Mouse (Mus musculus) subcutaneous adipose tissue, adult 2 months (tissue): Measurements from ENCODE around the gene Dnajb8. TPM values are rescaled to one million over a fixed set of nuclear protein-coding genes. Genes with fewer than 3 reads are reported as not detected.

Source experiments
- polyA plus RNA-seq: library from polyadenylated mRNA; depleted of rRNA; stranded (reverse); fragments of >200 nt; gene quantifications from 2 replicates; pipeline ENCODE4 v1.2.3, GENCODE M21; 2012; ENCODE audit warnings: low replicate concordance; rRNA removed

Gene Dnajb8
- not detected in 2 replicates for polyA plus RNA-seq

DNA sequence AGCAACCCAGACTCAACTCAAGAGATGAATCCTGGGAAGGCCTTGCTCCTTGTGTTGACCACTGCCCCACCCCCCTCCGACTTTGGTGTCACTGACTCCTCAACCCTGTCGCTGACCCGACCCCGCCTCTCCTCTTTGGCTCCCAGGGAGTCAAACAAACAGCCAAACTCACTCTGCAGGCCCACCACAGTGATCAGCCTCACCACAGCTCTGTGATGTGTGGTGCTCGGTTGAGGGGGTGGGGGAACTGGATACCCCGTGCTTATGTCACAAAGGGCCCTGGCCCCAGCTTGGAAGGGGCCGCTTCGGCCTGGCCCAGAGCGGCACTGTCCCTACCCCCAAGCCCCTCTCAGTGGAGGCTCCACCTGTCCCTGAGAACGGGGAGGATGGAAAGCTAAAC is at the start of gene Dnajb8:
Gene Dnajb8, plus strand, starts transcription at position 301 of the 400 bp plus-strand sequence.

GRCm38 (mm10) chr6:88193433-88194052 is 28.5 kb upstream of the Dnajb8 start, which contains the start of gene Gata2:
Gene Gata2 (plus strand): TSS chr6:88193891.

Other genes with a start within 250 kb of the Dnajb8 start
- 10.7 and 20.5 TPM in 2 replicates for gene H1fx, start 240.6 kb upstream of the Dnajb8 start, polyA plus RNA-seq
- gene Rab7, start 177.0 kb upstream of the Dnajb8 start, polyA plus RNA-seq, result 266 and 279 TPM in 2 replicates
- gene Rpn1, start 137.8 kb upstream of the Dnajb8 start, polyA plus RNA-seq, result 97.4 and 252 TPM in 2 replicates
- gene Gata2, start 28.4 kb upstream of the Dnajb8 start, polyA plus RNA-seq, result 16.6 and 220 TPM in 2 replicates
- gene Eefsec, start 224.3 kb downstream of the Dnajb8 start, polyA plus RNA-seq, result 14.0 and 28.6 TPM in 2 replicates
- gene Ruvbl1, start 243.1 kb downstream of the Dnajb8 start, polyA plus RNA-seq, result 20.1 and 43.0 TPM in 2 replicates